Mouse (Mus musculus): ENCODE data around the gene Strn. TPM values are rescaled to one million over a fixed set of nuclear protein-coding genes. Genes with fewer than 3 reads are reported as not detected.

Strn gene
- polyA plus RNA-seq, 1 experiment from 2014 or later, result 5.0 TPM

- Histone ChIP-seq H3K27ac (no peak overlapping the region), H3K4me3 (no peak overlapping the region), H3K4me1 (replicated peaks) (no peaks in the 10 kb centered on the region), H3K4me2 (no peak overlapping the region), H3K36me3 (no peaks in the 10 kb centered on the region), H3K9ac (no peak overlapping the region), H3K27me3 (no peaks in the 10 kb centered on the region), H3K9me3 (no peaks in the 10 kb centered on the region)
- 93% methylated on average over 3 of the region's 3 CpGs for WGBS
- ATAC-seq (ENCODE audit: low FRiP score), result no peak
Observed at GRCm38 (mm10) chr17:78640387-78640786, 96.6 kb downstream of the Strn start.

- 81% methylated on average over 6 of the region's 6 CpGs for WGBS
- Histone ChIP-seq H3K4me1 (replicated peaks) (no peaks in the 10 kb centered on the region), H3K4me3 (no peak overlapping the region), H3K27ac (no peak overlapping the region), H3K27me3 (no peaks in the 10 kb centered on the region), H3K9me3 (no peaks in the 10 kb centered on the region), H3K9ac (no peak overlapping the region), H3K36me3 (no peaks in the 10 kb centered on the region), H3K4me2 (no peak overlapping the region)
- no peak for ATAC-seq (ENCODE audit: low FRiP score)
Observed at GRCm38 (mm10) chr17:78639099-78639498, 97.9 kb downstream of the Strn start.

- Histone ChIP-seq H3K9ac (no peak overlapping the region), H3K27me3 (no peaks in the 10 kb centered on the region), H3K4me1 (replicated peaks) (no peaks in the 10 kb centered on the region), H3K27ac (no peak overlapping the region), H3K36me3 (no peaks in the 10 kb centered on the region), H3K9me3 (no peaks in the 10 kb centered on the region), H3K4me2 (no peak overlapping the region), H3K4me3 (no peak overlapping the region)
- WGBS, result 95% methylated on average over 7 of the region's 7 CpGs
- no peak for ATAC-seq (ENCODE audit: low FRiP score)
Observed at GRCm38 (mm10) chr17:78637140-78637539, 99.9 kb downstream of the Strn start.

GRCm38 (mm10) chr17:78635616-78636015, 101.4 kb downstream of the Strn start:
- Histone ChIP-seq H3K9ac (no peak overlapping the region), H3K36me3 (no peaks in the 10 kb centered on the region), H3K4me2 (no peak overlapping the region), H3K27ac (no peak overlapping the region), H3K9me3 (no peaks in the 10 kb centered on the region), H3K4me3 (no peak overlapping the region), H3K4me1 (replicated peaks) (no peaks in the 10 kb centered on the region), H3K27me3 (no peaks in the 10 kb centered on the region)
- ATAC-seq (ENCODE audit: low FRiP score), result no peak
- 44% methylated on average over 2 of the region's 2 CpGs for WGBS

DNA sequence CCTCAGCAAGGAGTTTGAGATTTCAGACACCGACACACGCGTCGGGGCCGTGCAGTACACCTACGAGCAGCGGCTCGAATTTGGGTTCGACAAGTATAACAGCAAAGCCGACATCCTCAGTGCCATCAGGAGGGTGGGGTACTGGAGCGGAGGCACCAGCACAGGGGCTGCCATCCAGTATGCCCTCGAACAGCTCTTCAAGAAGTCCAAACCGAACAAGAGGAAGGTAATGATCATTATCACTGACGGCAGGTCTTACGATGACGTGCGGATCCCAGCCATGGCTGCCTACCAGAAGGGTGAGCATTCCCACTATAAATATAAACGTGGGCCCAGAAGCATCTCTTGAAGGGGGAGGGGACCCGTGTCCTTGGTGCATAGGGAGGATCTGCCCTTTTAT, 112.1 kb downstream of the Strn start:
- no peak for ATAC-seq (ENCODE audit: low FRiP score)
- H3K27ac ChIP-seq, result no peak overlapping the region
- 96% methylated on average over 19 of the region's 19 CpGs for WGBS
- H3K4me3 ChIP-seq, result no peak overlapping the region
- peaks cover 9% of the 10 kb centered on the region for H3K36me3 ChIP-seq
- no peaks in the 10 kb centered on the region for H3K27me3 ChIP-seq
- no peaks in the 10 kb centered on the region for H3K4me1 ChIP-seq (replicated peaks)
- H3K9ac ChIP-seq, result no peak overlapping the region
- 0 out of 2 replicates have a peak, but pooled peaks cover 7% of the 10 kb centered on the region for H3K9me3 ChIP-seq
- no peak overlapping the region for H3K4me2 ChIP-seq

GRCm38 (mm10) chr17:78621863-78622262, 115.1 kb downstream of the Strn start:
- Histone ChIP-seq H3K27ac (no peak overlapping the region), H3K9ac (no peak overlapping the region), H3K4me3 (no peak overlapping the region), H3K4me1 (replicated peaks) (no peaks in the 10 kb centered on the region), H3K9me3 (0 out of 2 replicates have a peak, but pooled peaks cover 7% of the 10 kb centered on the region), H3K36me3 (peaks cover 9% of the 10 kb centered on the region), H3K27me3 (no peaks in the 10 kb centered on the region), H3K4me2 (no peak overlapping the region)
- no peak for ATAC-seq (ENCODE audit: low FRiP score)
- WGBS, result 93% methylated on average over 4 of the region's 4 CpGs

DNA sequence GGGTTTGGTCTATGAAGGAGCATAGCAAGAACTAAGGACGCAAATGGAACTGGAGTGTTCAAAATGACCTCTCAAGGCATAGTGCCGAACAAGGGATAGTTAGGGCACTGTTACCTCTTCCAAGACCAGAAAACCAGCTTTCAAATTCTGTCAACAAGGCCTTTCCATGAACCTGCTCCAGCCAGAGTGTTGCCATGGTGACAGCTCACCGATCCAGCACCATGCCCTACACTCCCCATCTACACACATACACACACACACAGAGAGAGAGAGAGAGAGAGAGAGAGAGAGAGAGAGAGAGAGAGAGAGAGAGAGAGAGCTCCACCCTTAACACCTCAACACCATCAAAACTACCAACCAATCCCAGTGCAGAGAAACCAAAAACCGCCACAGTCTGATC, 116.3 kb downstream of the Strn start:
- Histone ChIP-seq H3K27ac (no peak overlapping the region), H3K4me1 (replicated peaks) (no peaks in the 10 kb centered on the region), H3K27me3 (no peaks in the 10 kb centered on the region), H3K4me3 (no peak overlapping the region), H3K4me2 (no peak overlapping the region), H3K9me3 (0 out of 2 replicates have a peak, but pooled peaks cover 7% of the 10 kb centered on the region), H3K36me3 (peaks cover 9% of the 10 kb centered on the region), H3K9ac (no peak overlapping the region)
- no peak for ATAC-seq (ENCODE audit: low FRiP score)
- 88% methylated on average over 4 of the region's 4 CpGs for WGBS

DNA sequence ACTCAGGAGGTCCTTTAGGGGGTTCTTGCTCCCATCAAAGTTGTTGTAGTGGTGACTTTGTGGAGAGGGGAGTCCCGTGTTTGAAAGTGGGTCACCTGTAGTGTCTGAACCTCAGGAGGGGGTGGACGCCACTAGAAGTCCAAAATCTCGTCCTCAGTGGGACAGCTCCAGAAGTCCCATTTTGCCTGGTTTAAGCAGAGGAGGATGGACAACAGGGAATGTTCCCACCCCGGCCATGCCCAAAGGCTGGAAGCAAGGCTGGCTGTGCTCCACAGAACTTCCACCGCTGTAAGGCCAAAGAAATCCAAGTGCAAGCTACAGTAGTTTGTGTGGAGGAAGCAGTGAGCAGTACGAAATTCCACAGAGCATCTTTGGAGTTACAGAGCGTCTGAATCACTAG, 117.0 kb downstream of the Strn start:
- Histone ChIP-seq H3K4me2 (no peak overlapping the region), H3K27ac (no peak overlapping the region), H3K4me3 (no peak overlapping the region), H3K9ac (no peak overlapping the region), H3K4me1 (replicated peaks) (no peaks in the 10 kb centered on the region), H3K9me3 (0 out of 2 replicates have a peak, but pooled peaks cover 4% of the 10 kb centered on the region), H3K36me3 (peaks cover 5% of the 10 kb centered on the region), H3K27me3 (no peaks in the 10 kb centered on the region)
- ATAC-seq (ENCODE audit: low FRiP score), result no peak
- 94% methylated on average over 7 of the region's 7 CpGs for WGBS

DNA sequence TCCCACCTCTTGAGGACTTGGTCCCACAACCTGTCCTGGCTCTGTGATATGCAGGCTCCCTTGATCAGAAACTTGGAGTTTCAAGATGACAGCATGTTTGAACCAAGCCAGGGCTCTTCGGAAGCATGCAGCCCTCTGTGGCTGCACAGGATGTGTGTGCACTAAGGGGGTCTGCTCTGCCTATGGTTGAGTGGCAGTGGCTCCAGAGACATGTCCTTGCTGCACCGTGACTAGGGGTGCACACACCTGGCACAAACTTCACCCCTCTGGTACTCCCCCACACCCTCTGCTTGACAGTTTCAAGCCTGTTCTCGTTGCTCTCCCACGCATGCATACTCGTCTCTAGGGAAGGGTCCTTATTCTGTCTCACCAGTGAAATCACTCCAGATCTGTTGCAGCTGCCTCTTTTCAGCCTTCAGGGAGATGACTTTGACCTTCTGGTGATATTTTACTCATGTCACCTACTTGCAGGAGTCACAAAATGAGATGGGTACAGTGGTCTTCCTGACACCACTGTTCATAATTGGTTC, 118.8 kb downstream of the Strn start:
- H3K4me1 ChIP-seq (replicated peaks), result no peaks in the 10 kb centered on the region
- no peak overlapping the region for H3K4me3 ChIP-seq
- H3K4me2 ChIP-seq, result no peak overlapping the region
- H3K27ac ChIP-seq, result no peak overlapping the region
- 67% methylated on average over 5 of the region's 5 CpGs for WGBS
- H3K36me3 ChIP-seq, result no peaks in the 10 kb centered on the region
- ATAC-seq (ENCODE audit: low FRiP score), result no peak
- no peaks in the 10 kb centered on the region for H3K9me3 ChIP-seq
- H3K9ac ChIP-seq, result no peak overlapping the region
- no peaks in the 10 kb centered on the region for H3K27me3 ChIP-seq

- no peaks in the 10 kb centered on the region for H3K9me3 ChIP-seq
- 95% methylated on average over 3 of the region's 3 CpGs for WGBS
- H3K27me3 ChIP-seq, result no peaks in the 10 kb centered on the region
- no peak overlapping the region for H3K27ac ChIP-seq
- no peak overlapping the region for H3K4me2 ChIP-seq
- H3K9ac ChIP-seq, result no peak overlapping the region
- ATAC-seq (ENCODE audit: low FRiP score), result no peak
- H3K4me1 ChIP-seq (replicated peaks), result no peaks in the 10 kb centered on the region
- H3K4me3 ChIP-seq, result no peak overlapping the region
- H3K36me3 ChIP-seq, result no peaks in the 10 kb centered on the region
Observed at GRCm38 (mm10) chr17:78615096-78615495, 121.9 kb downstream of the Strn start.

DNA sequence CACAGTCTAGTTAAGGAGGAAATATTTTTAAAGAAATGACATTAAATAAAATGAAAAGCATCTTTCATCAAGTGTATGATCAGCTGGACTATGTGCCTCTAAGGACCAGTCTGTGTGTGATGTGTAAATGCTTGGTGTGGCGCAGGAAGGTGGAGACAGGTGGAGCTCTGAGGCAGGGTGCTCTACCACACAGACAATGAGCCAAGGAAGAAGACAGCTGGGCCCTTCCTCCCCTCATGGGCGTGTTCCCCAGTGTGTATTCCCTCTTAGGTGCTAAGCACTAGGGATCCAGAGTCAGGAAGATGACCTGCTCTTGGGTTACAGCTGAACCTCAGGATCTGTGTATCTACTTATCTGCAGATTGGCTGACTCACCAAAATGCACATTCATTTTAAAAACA, 122.5 kb downstream of the Strn start:
- H3K4me3 ChIP-seq, result no peak overlapping the region
- no peak for ATAC-seq (ENCODE audit: low FRiP score)
- no peaks in the 10 kb centered on the region for H3K4me1 ChIP-seq (replicated peaks)
- H3K36me3 ChIP-seq, result no peaks in the 10 kb centered on the region
- no peak overlapping the region for H3K27ac ChIP-seq
- no peak overlapping the region for H3K4me2 ChIP-seq
- 79% methylated on average over 2 of the region's 2 CpGs for WGBS
- H3K9me3 ChIP-seq, result no peaks in the 10 kb centered on the region
- H3K27me3 ChIP-seq, result no peaks in the 10 kb centered on the region
- H3K9ac ChIP-seq, result no peak overlapping the region

DNA sequence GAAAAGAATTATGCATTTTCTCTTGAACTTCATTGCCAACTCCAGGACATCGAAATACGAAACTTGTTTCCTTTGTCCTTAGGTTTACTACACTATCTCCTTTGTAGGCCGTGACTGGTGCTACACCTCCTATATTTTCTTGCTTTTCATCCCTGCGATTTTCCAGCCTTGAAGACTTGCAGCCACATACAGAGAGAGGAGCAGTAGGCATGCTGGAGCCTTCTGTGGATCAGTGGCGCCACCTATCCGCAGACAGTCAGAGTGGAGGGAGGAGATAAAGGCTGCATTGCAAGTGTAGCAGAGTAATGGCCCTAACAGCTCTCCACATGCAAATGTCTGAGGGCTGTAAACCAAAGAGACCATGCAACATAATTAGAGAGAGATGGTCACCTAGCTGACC, 125.9 kb downstream of the Strn start:
- WGBS, result 72% methylated on average over 6 of the region's 6 CpGs
- Histone ChIP-seq H3K36me3 (no peaks in the 10 kb centered on the region), H3K4me3 (no peak overlapping the region), H3K9ac (no peak overlapping the region), H3K9me3 (no peaks in the 10 kb centered on the region), H3K4me1 (replicated peaks) (peaks cover 9% of the 10 kb centered on the region; the same call in 1 of the 2 replicates), H3K4me2 (no peak overlapping the region), H3K27me3 (no peaks in the 10 kb centered on the region), H3K27ac (no peak overlapping the region)
- ATAC-seq (ENCODE audit: low FRiP score), result no peak

GRCm38 (mm10) chr17:78609191-78609855, 127.7 kb downstream of the Strn start:
- 91% methylated on average over 13 of the region's 13 CpGs for WGBS
- no peak overlapping the region for H3K9ac ChIP-seq
- no peak for ATAC-seq (ENCODE audit: low FRiP score)
- H3K27me3 ChIP-seq, result no peaks in the 10 kb centered on the region
- no peaks in the 10 kb centered on the region for H3K36me3 ChIP-seq
- no peak overlapping the region for H3K4me2 ChIP-seq
- H3K27ac ChIP-seq, result no peak overlapping the region
- H3K4me3 ChIP-seq, result no peak overlapping the region
- peaks cover 9% of the 10 kb centered on the region; the same call in 1 of the 2 replicates for H3K4me1 ChIP-seq (replicated peaks)
- H3K9me3 ChIP-seq, result no peaks in the 10 kb centered on the region

All from hindbrain, embryonic 13.5 days (tissue).